ENCODE assay signal across 8 mouse cellular contexts in genomic region chr8:13705668-13706067, GRCm38 (mm10). TPM values are rescaled to one million over a fixed set of nuclear protein-coding genes. Genes with fewer than 3 reads are reported as not detected.
A peak's percentile ranks its signal among the peaks of the same experiment; 100 is the strongest.
DNase-seq lines count a peak whose midpoint lies in the region; ATAC-seq and TF ChIP-seq lines count a peak whose summit lies in the region.

Cfap97d2 (plus strand) TSS chr8:13705889.

- H3K4me3 ChIP-seq in forebrain, embryonic 11.5 days (ENCODE audit: low read depth, low read length) = peak within 1 kb of the TSS; percentile 14; the same call in 1 of the 2 replicates
- H3K4me3 ChIP-seq in hindbrain, embryonic 16.5 days (ENCODE audit: low read length) = peak within 1 kb of the TSS; percentile 13; the same call in 1 of the 2 replicates
- H3K4me3 ChIP-seq in limb, embryonic 14.5 days (replicated peaks; ENCODE audit: low read length) = no peak within 1 kb of the TSS
- peak within 1 kb of the TSS; percentile 46 for H3K4me3 ChIP-seq in olfactory bulb, adult 2 months (ENCODE audit: insufficient read depth, low read depth, low read length)

- DNase-seq in kidney, postnatal 10 days = peak; percentile 66
- DNase-seq in kidney, adult 9 months = no peak
- DNase-seq in ZHBTc4 (ENCODE audit: low read depth, low spot score) = peak; percentile 65
- peak; percentile 90 for DNase-seq in forebrain, embryonic 11.5 days (ENCODE audit: low spot score)
- peak; percentile 24 for DNase-seq in limb, embryonic 14.5 days (ENCODE audit: low spot score)
- no peak for DNase-seq in urinary bladder, postnatal 10 days (ENCODE audit: low spot score)

- H3K27me3 ChIP-seq in forebrain, embryonic 11.5 days (ENCODE audit: control insufficient read depth, insufficient read depth, low read length) = no peaks in the 10 kb centered on the region
- H3K27me3 ChIP-seq in hindbrain, embryonic 16.5 days (replicated peaks; ENCODE audit: control insufficient read depth, insufficient read depth, low read length) = no peaks in the 10 kb centered on the region
- H3K27me3 ChIP-seq in limb, embryonic 14.5 days (ENCODE audit: control insufficient read depth, insufficient read depth, low read length) = no peaks in the 10 kb centered on the region

- H3K27ac ChIP-seq in forebrain, embryonic 11.5 days (ENCODE audit: low read depth, low read length) = peak within 1 kb of the TSS; percentile 78
- H3K27ac ChIP-seq in hindbrain, embryonic 16.5 days (ENCODE audit: low read depth, low read length) = peak within 1 kb of the TSS; percentile 49
- H3K27ac ChIP-seq in limb, embryonic 14.5 days (replicated peaks; ENCODE audit: low read depth, low read length) = no peak within 1 kb of the TSS
- H3K27ac ChIP-seq in olfactory bulb, adult 2 months (ENCODE audit: insufficient read depth, low read depth, low read length) = peak within 1 kb of the TSS; percentile 71

- no peak for TF ChIP-seq POLR2A in limb, embryonic 14.5 days (IDR thresholded peaks at IDR 0.05; ENCODE audit: borderline replicate concordance, extremely low read depth, insufficient read depth, insufficient read length)
- TF ChIP-seq POLR2A in olfactory bulb, adult 2 months (IDR thresholded peaks at IDR 0.05; ENCODE audit: insufficient read depth, low read depth, low read length) = no peak

- 2% methylated on average over 5 of the region's 5 CpGs for WGBS in forebrain, embryonic 11.5 days
- WGBS in hindbrain, embryonic 16.5 days = 1% methylated on average over 5 of the region's 5 CpGs
- WGBS in limb, embryonic 14.5 days = 10% methylated on average over 5 of the region's 5 CpGs
- 6% methylated on average over 5 of the region's 5 CpGs for WGBS in olfactory bulb, adult 2 months

- H3K36me3 ChIP-seq in forebrain, embryonic 11.5 days (ENCODE audit: control insufficient read depth, insufficient read depth, low read length) = no peaks in the 10 kb centered on the region
- no peaks in the 10 kb centered on the region for H3K36me3 ChIP-seq in hindbrain, embryonic 16.5 days (ENCODE audit: control insufficient read depth, insufficient read depth, low read length)
- H3K36me3 ChIP-seq in limb, embryonic 14.5 days (ENCODE audit: control insufficient read depth, insufficient read depth, low read length) = no peaks in the 10 kb centered on the region

- peak within 1 kb of the TSS; percentile 47; the same call in 1 of the 2 replicates for H3K4me2 ChIP-seq in forebrain, embryonic 11.5 days (ENCODE audit: low read depth, low read length, severe bottlenecking)
- peak within 1 kb of the TSS; percentile 43 for H3K4me2 ChIP-seq in hindbrain, embryonic 16.5 days (ENCODE audit: low read length)
- no peak within 1 kb of the TSS for H3K4me2 ChIP-seq in limb, embryonic 14.5 days (replicated peaks; ENCODE audit: low read depth, low read length, severe bottlenecking)

- ATAC-seq in forebrain, embryonic 11.5 days (replicated peaks; ENCODE audit: low FRiP score) = peak; percentile 99
- ATAC-seq in hindbrain, embryonic 16.5 days = peak; percentile 99
- ATAC-seq in limb, embryonic 14.5 days (ENCODE audit: low FRiP score, low read depth) = peak; percentile 80; the same call in 1 of the 2 replicates

- TF ChIP-seq CTCF in olfactory bulb, adult 2 months (IDR thresholded peaks at IDR 0.05; ENCODE audit: insufficient read depth, low read depth, low read length) = no peak

- peak within 1 kb of the TSS; percentile 44; the same call in 1 of the 2 replicates for H3K9ac ChIP-seq in forebrain, embryonic 11.5 days (ENCODE audit: low read length)
- H3K9ac ChIP-seq in hindbrain, embryonic 16.5 days (ENCODE audit: low read depth, low read length) = peak within 1 kb of the TSS; percentile 25; the same call in 1 of the 2 replicates
- H3K9ac ChIP-seq in limb, embryonic 14.5 days (ENCODE audit: low read depth, low read length, severe bottlenecking) = no peak within 1 kb of the TSS

- H3K9me3 ChIP-seq in forebrain, embryonic 11.5 days (ENCODE audit: control insufficient read depth, low read length) = no peaks in the 10 kb centered on the region
- no peaks in the 10 kb centered on the region for H3K9me3 ChIP-seq in hindbrain, embryonic 16.5 days (ENCODE audit: control insufficient read depth, low read length)
- H3K9me3 ChIP-seq in limb, embryonic 14.5 days (ENCODE audit: control insufficient read depth, low read length) = no peaks in the 10 kb centered on the region

- H3K4me1 ChIP-seq in forebrain, embryonic 11.5 days (replicated peaks; ENCODE audit: control insufficient read depth, insufficient read depth, low read length) = peaks cover 7% of the 10 kb centered on the region
- H3K4me1 ChIP-seq in hindbrain, embryonic 16.5 days (ENCODE audit: control insufficient read depth, insufficient read depth, low read depth, low read length) = peaks cover 7% of the 10 kb centered on the region
- peaks cover 6% of the 10 kb centered on the region for H3K4me1 ChIP-seq in limb, embryonic 14.5 days (ENCODE audit: control insufficient read depth, insufficient read depth, low read length)
- peaks cover 10% of the 10 kb centered on the region for H3K4me1 ChIP-seq in olfactory bulb, adult 2 months (ENCODE audit: control insufficient read depth, insufficient read depth, low read length)

RNA-seq across cellular contexts. Expression of gene Cfap97d2, which starts in this region (rescaled TPM):
- polyA plus RNA-seq in forebrain, embryonic 11.5 days (2014; fragmentation: Nextera tagmentation; extraction: Ambion mirVana) = 0.96 and 1.3 TPM in 2 replicates
- 1.0 and 1.9 TPM in 2 replicates for polyA plus RNA-seq in hindbrain, embryonic 16.5 days (2015; fragmentation: Nextera tagmentation; extraction: Ambion mirVana)
- polyA plus RNA-seq in limb, embryonic 14.5 days (2012; rRNA removed) = 0.10 and 0.18 TPM in 2 replicates
- not detected in 2 replicates for polyA plus RNA-seq in limb, embryonic 14.5 days (2014; fragmentation: Nextera tagmentation; extraction: Ambion mirVana)
- polyA plus RNA-seq in olfactory bulb, adult 2 months (2012; ENCODE audit: insufficient read depth, insufficient read length, low replicate concordance, missing spikeins) = not detected in 2 replicates

Comparison
In these comparisons a context has a peak if more than half of its experiments do, and no peak if none do; other contexts are left out.
1. DNase-seq: peak in kidney, postnatal 10 days (single experiment), ZHBTc4 (single experiment) and forebrain, embryonic 11.5 days (single experiment); none in kidney, adult 9 months (single experiment) and urinary bladder, postnatal 10 days (single experiment).
2. Peak in DNase-seq and ATAC-seq in limb, embryonic 14.5 days; RNA of the gene not detected or under 1 TPM.
3. Peak in every context shown above with its lines, with median percentiles within 50 percentile points of each other: ATAC-seq.